Mouse (Mus musculus) layer of hippocampus, adult 9-10 months (tissue): Measurements from ENCODE around the gene Qrfp.

Experiments
- DNase-seq: peaks from one replicate; pipeline ENCODE4 v3.0.0; 2022; ENCODE audit warnings: low spot score

Qrfp gene

GRCm38 (mm10) chr2:31810444-31810843 is at the start of gene Qrfp:
TSS of gene Qrfp (minus strand) at chr2:31810580.
- no peak for DNase-seq

- no peak for DNase-seq
Measured at GRCm38 (mm10) chr2:31858500-31858899, 48.1 kb upstream of the Qrfp start.

GRCm38 (mm10) chr2:31857180-31857579 is 46.8 kb upstream of the Qrfp start:
- DNase-seq: no peak

GRCm38 (mm10) chr2:31855991-31856390 is 45.6 kb upstream of the Qrfp start:
- DNase-seq: no peak

GRCm38 (mm10) chr2:31850141-31850540 is 39.8 kb upstream of the Qrfp start:
- DNase-seq: no peak

- no peak for DNase-seq
Measured at GRCm38 (mm10) chr2:31847908-31848307, 37.5 kb upstream of the Qrfp start.

GRCm38 (mm10) chr2:31846692-31847660 is 36.6 kb upstream of the Qrfp start:
- no peak for DNase-seq

- no peak for DNase-seq
Measured at GRCm38 (mm10) chr2:31845896-31846691, 35.7 kb upstream of the Qrfp start, which contains the start of gene Fibcd1. TSS of gene Fibcd1 (minus strand) at chr2:31846005.

- no peak for DNase-seq
Measured at GRCm38 (mm10) chr2:31845512-31845895, 35.1 kb upstream of the Qrfp start.

GRCm38 (mm10) chr2:31844729-31845136 is 34.4 kb upstream of the Qrfp start:
- no peak for DNase-seq

GRCm38 (mm10) chr2:31838868-31839267 is 28.5 kb upstream of the Qrfp start:
- DNase-seq: no peak

- no peak for DNase-seq
Measured at GRCm38 (mm10) chr2:31836985-31837384, 26.6 kb upstream of the Qrfp start.

- DNase-seq: no peak
Measured at GRCm38 (mm10) chr2:31836091-31836490, 25.7 kb upstream of the Qrfp start.

GRCm38 (mm10) chr2:31828311-31828825 is 18.0 kb upstream of the Qrfp start:
- DNase-seq: no peak

GRCm38 (mm10) chr2:31827877-31828276 is 17.5 kb upstream of the Qrfp start:
- DNase-seq: no peak

- no peak for DNase-seq
Measured at GRCm38 (mm10) chr2:31826094-31827085, 16.0 kb upstream of the Qrfp start.

- DNase-seq: no peak
Measured at GRCm38 (mm10) chr2:31825469-31825911, 15.1 kb upstream of the Qrfp start.

- no peak for DNase-seq
Measured at GRCm38 (mm10) chr2:31823933-31824730, 13.8 kb upstream of the Qrfp start.

- DNase-seq: peak; percentile 46
Measured at GRCm38 (mm10) chr2:31822524-31823371, 12.4 kb upstream of the Qrfp start.
